Mouse (Mus musculus): Measurements from ENCODE around the gene Fbrs. TPM values are rescaled to one million over a fixed set of nuclear protein-coding genes. Genes with fewer than 3 reads are reported as not detected.
A peak's percentile ranks its signal among the peaks of the same experiment; 100 is the strongest.
"Not testable (repeated sequence)": the region's sequence is repeated elsewhere in the genome, so short reads cannot be mapped to it uniquely, and the experiment has no call there.

Fbrs gene
- polyA plus RNA-seq, 1 experiment from 2014 or later, result 13.9 TPM

- ATAC-seq (ENCODE audit: low FRiP score, low read depth), result no peak
- Histone ChIP-seq H3K27ac (replicated peaks) (peak overlapping the region; percentile 98), H3K9ac (peak overlapping the region; percentile 89), H3K4me3 (peak overlapping the region; percentile 79), H3K4me1 (replicated peaks) (peaks cover 41% of the 10 kb centered on the region), H3K9me3 (no peaks in the 10 kb centered on the region), H3K27me3 (no peaks in the 10 kb centered on the region), H3K36me3 (peaks cover 47% of the 10 kb centered on the region), H3K4me2 (peak overlapping the region; percentile 93)
- 3% methylated on average over 48 of the region's 48 CpGs for whole genome bisulfite sequencing
These were observed 573 bp downstream of the Fbrs start for GRCm38 (mm10) chr7:127479318-127480225.

GRCm38 (mm10) chr7:127480321-127480720, 1.3 kb downstream of the Fbrs start:
- Histone ChIP-seq H3K9ac (peak overlapping the region; percentile 89), H3K4me1 (replicated peaks) (peaks cover 41% of the 10 kb centered on the region), H3K27me3 (no peaks in the 10 kb centered on the region), H3K27ac (replicated peaks) (0 out of 2 replicates have a peak overlapping the region, but pooled peaks have one; percentile 98), H3K36me3 (peaks cover 44% of the 10 kb centered on the region), H3K9me3 (no peaks in the 10 kb centered on the region), H3K4me2 (peak overlapping the region; percentile 93), H3K4me3 (peak overlapping the region; percentile 79)
- 67% methylated on average over 2 of the region's 2 CpGs for WGBS
- no peak for ATAC-seq (ENCODE audit: low FRiP score, low read depth)

- H3K9ac ChIP-seq, result no peak overlapping the region
- no peak for ATAC-seq (ENCODE audit: low FRiP score, low read depth)
- 83% methylated on average over 5 of the region's 5 CpGs for WGBS
- no peak overlapping the region for H3K27ac ChIP-seq (replicated peaks)
- H3K4me1 ChIP-seq (replicated peaks), result peaks cover 19% of the 10 kb centered on the region
- no peak overlapping the region for H3K4me2 ChIP-seq
- peaks cover 77% of the 10 kb centered on the region for H3K36me3 ChIP-seq
- no peaks in the 10 kb centered on the region for H3K27me3 ChIP-seq
- no peaks in the 10 kb centered on the region for H3K9me3 ChIP-seq
- no peak overlapping the region for H3K4me3 ChIP-seq
These were observed 6.4 kb downstream of the Fbrs start for GRCm38 (mm10) chr7:127485416-127485815.

GRCm38 (mm10) chr7:127488364-127488763, 9.4 kb downstream of the Fbrs start:
- H3K36me3 ChIP-seq, result peaks cover 80% of the 10 kb centered on the region
- H3K9ac ChIP-seq; H3K4me3 ChIP-seq; H3K27ac ChIP-seq (replicated peaks); H3K4me1 ChIP-seq (replicated peaks); H3K9me3 ChIP-seq; H3K4me2 ChIP-seq; ATAC-seq (ENCODE audit: low FRiP score, low read depth); H3K27me3 ChIP-seq: not testable (repeated sequence)
- WGBS, result 87% methylated on average over 4 of the region's 5 CpGs

- Histone ChIP-seq H3K9ac (no peak overlapping the region), H3K36me3 (peaks cover 68% of the 10 kb centered on the region), H3K27ac (replicated peaks) (no peak overlapping the region), H3K4me2 (no peak overlapping the region), H3K4me3 (no peak overlapping the region), H3K27me3 (no peaks in the 10 kb centered on the region), H3K9me3 (no peaks in the 10 kb centered on the region), H3K4me1 (replicated peaks) (no peaks in the 10 kb centered on the region)
- ATAC-seq (ENCODE audit: low FRiP score, low read depth), result no peak
- 95% methylated on average over 7 of the region's 7 CpGs for WGBS
These were observed 11.0 kb downstream of the Fbrs start for GRCm38 (mm10) chr7:127489982-127490381.

- ATAC-seq (ENCODE audit: low FRiP score, low read depth), result no peak
- Histone ChIP-seq H3K27me3 (no peaks in the 10 kb centered on the region), H3K4me3 (no peak overlapping the region), H3K36me3 (peaks cover 49% of the 10 kb centered on the region), H3K4me1 (replicated peaks) (no peaks in the 10 kb centered on the region), H3K9ac (no peak overlapping the region), H3K4me2 (no peak overlapping the region), H3K9me3 (no peaks in the 10 kb centered on the region), H3K27ac (replicated peaks) (no peak overlapping the region)
- WGBS, result 93% methylated on average over 3 of the region's 3 CpGs
These were observed 12.8 kb downstream of the Fbrs start for GRCm38 (mm10) chr7:127491846-127492245.

- no peak overlapping the region for H3K4me2 ChIP-seq
- H3K9me3 ChIP-seq, result no peaks in the 10 kb centered on the region
- H3K9ac ChIP-seq, result no peak overlapping the region
- H3K27ac ChIP-seq (replicated peaks), result no peak overlapping the region
- no peaks in the 10 kb centered on the region for H3K27me3 ChIP-seq
- ATAC-seq (ENCODE audit: low FRiP score, low read depth), result no peak
- no peaks in the 10 kb centered on the region for H3K4me1 ChIP-seq (replicated peaks)
- peaks cover 24% of the 10 kb centered on the region for H3K36me3 ChIP-seq
- H3K4me3 ChIP-seq, result no peak overlapping the region
These were observed 15.6 kb downstream of the Fbrs start for GRCm38 (mm10) chr7:127494648-127495047.

- Histone ChIP-seq H3K27ac (replicated peaks) (no peak overlapping the region), H3K36me3 (no peaks in the 10 kb centered on the region), H3K4me3 (no peak overlapping the region), H3K27me3 (no peaks in the 10 kb centered on the region), H3K9ac (no peak overlapping the region), H3K4me2 (no peak overlapping the region), H3K9me3 (no peaks in the 10 kb centered on the region), H3K4me1 (replicated peaks) (no peaks in the 10 kb centered on the region)
- no peak for ATAC-seq (ENCODE audit: low FRiP score, low read depth)
- 91% methylated on average over 2 of the region's 2 CpGs for WGBS
These were observed 18.4 kb downstream of the Fbrs start for GRCm38 (mm10) chr7:127497382-127497781.

GRCm38 (mm10) chr7:127498407-127498806, 19.4 kb downstream of the Fbrs start:
- 0 out of 2 replicates have a peak, but pooled peaks have one; percentile 48 for ATAC-seq (ENCODE audit: low FRiP score, low read depth)
- Histone ChIP-seq H3K27ac (replicated peaks) (no peak overlapping the region), H3K9ac (no peak overlapping the region), H3K27me3 (no peaks in the 10 kb centered on the region), H3K4me2 (no peak overlapping the region), H3K36me3 (no peaks in the 10 kb centered on the region), H3K4me1 (replicated peaks) (no peaks in the 10 kb centered on the region), H3K4me3 (no peak overlapping the region), H3K9me3 (no peaks in the 10 kb centered on the region)
- 47% methylated on average over 3 of the region's 3 CpGs for WGBS

GRCm38 (mm10) chr7:127508291-127508690, 29.3 kb downstream of the Fbrs start:
- no peak overlapping the region for H3K4me2 ChIP-seq
- peaks cover 13% of the 10 kb centered on the region for H3K4me1 ChIP-seq (replicated peaks)
- no peaks in the 10 kb centered on the region for H3K27me3 ChIP-seq
- H3K27ac ChIP-seq (replicated peaks), result no peak overlapping the region
- no peaks in the 10 kb centered on the region for H3K9me3 ChIP-seq
- no peak for ATAC-seq (ENCODE audit: low FRiP score, low read depth)
- no peak overlapping the region for H3K9ac ChIP-seq
- no peak overlapping the region for H3K4me3 ChIP-seq
- 92% methylated on average over 3 of the region's 3 CpGs for WGBS
- no peaks in the 10 kb centered on the region for H3K36me3 ChIP-seq

GRCm38 (mm10) chr7:127509830-127510229, 30.8 kb downstream of the Fbrs start:
- not testable (repeated sequence) for H3K4me2 ChIP-seq; H3K9me3 ChIP-seq; ATAC-seq (ENCODE audit: low FRiP score, low read depth); H3K9ac ChIP-seq; H3K27ac ChIP-seq (replicated peaks); H3K27me3 ChIP-seq; H3K36me3 ChIP-seq; H3K4me3 ChIP-seq
- 86% methylated on average over 4 of the region's 4 CpGs for WGBS
- H3K4me1 ChIP-seq (replicated peaks), result peaks cover 23% of the 10 kb centered on the region

- H3K9me3 ChIP-seq, result no peaks in the 10 kb centered on the region
- peak overlapping the region; percentile 99 for H3K27ac ChIP-seq (replicated peaks)
- H3K4me3 ChIP-seq, result peak overlapping the region; percentile 93
- ATAC-seq (ENCODE audit: low FRiP score, low read depth), result no peak
- 35% methylated on average over 8 of the region's 8 CpGs for WGBS
- peaks cover 13% of the 10 kb centered on the region for H3K36me3 ChIP-seq
- H3K4me2 ChIP-seq, result peak overlapping the region; percentile 56
- no peaks in the 10 kb centered on the region for H3K27me3 ChIP-seq
- H3K4me1 ChIP-seq (replicated peaks), result peaks cover 23% of the 10 kb centered on the region
- 0 out of 2 replicates have a peak overlapping the region, but pooled peaks have one; percentile 91 for H3K9ac ChIP-seq
These were observed 32.2 kb downstream of the Fbrs start for GRCm38 (mm10) chr7:127511241-127511640.
